Mouse (Mus musculus) left cerebral cortex, adult 2 months (tissue): ENCODE data around the gene Trmt10c. TPM values are rescaled to one million over a fixed set of nuclear protein-coding genes. Genes with fewer than 3 reads are reported as not detected.
A peak's percentile ranks its signal among the peaks of the same experiment; 100 is the strongest.

Source experiments
- DNase-seq, 2 experiments: peaks; one replicate each; pipeline ENCODE4 v3.0.0; 2021 to 2022; ENCODE audit warnings: low spot score in 2 of 2, mixed read lengths in 1 of 2; ENCODE audit errors: extremely low spot score in 1 of 2
- H3K27ac ChIP-seq: fragments of 200-600 bp; 2 replicates; pipeline ENCODE4 v1.8.1; 2022
- H3K4me3 ChIP-seq: fragments of 200-600 bp; 2 replicates; pipeline ENCODE4 v1.8.1; 2022
- CTCF ChIP-seq: fragments of 200-600 bp; IDR thresholded peaks from 2 replicates; pipeline ENCODE4 v1.8.1; 2022; ENCODE audit warnings: antibody characterized with exemption, mild to moderate bottlenecking, moderate library complexity
- intact Hi-C: fragments of 180-260 bp; cut with DNase I; formaldehyde crosslinking; loops from one replicate; pipeline ENCODE4 v1.15.1; 2025
- total RNA-seq, 2 experiments: library from RNA; stranded (reverse); gene quantifications; 2 replicates each; pipeline ENCODE4 v1.2.3; 2021

The Trmt10c gene
- total RNA-seq, 2 experiments from 2014 or later: 9.6 to 10.2 TPM

- no peak for DNase-seq
- no peak overlapping the region for H3K27ac ChIP-seq
- peak overlapping the region; percentile 91 for H3K4me3 ChIP-seq
- TF ChIP-seq CTCF: no peak
- intact Hi-C loops: no loop called here
Observed at GRCm38 (mm10) chr16:56036501-56036900, 1.1 kb downstream of the Trmt10c start.

- H3K4me3 ChIP-seq: no peak overlapping the region
- no peak overlapping the region for H3K27ac ChIP-seq
- TF ChIP-seq CTCF: no peak
- DNase-seq: no peak
- intact Hi-C loops: no loop called here
Observed at GRCm38 (mm10) chr16:56034566-56034965, 3.1 kb downstream of the Trmt10c start.

DNA sequence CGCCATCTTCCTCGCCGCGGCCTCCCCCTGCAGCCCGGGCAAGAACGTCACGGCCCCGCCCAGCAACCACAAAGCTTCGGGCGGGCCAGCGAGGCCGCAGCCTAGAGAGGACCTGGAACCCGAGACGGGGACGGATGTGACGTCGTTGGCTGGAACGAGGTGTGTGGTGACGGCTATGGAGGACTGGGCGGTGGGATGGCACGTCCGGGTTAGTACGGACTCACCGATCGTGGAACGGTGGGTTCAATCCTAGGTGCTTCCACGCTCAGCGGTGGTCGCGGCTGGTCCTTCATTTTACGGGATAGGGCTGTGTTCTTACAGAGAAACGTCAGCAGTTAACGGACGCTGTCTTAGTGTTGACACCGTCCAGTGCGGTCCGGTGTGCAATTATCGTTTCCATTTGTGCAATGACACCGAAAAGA, 7.9 kb downstream of the Trmt10c start, which contains the start of gene Pcnp:
Pcnp (minus strand) TSS at position 79 of the 422 bp plus-strand sequence.
- Histone ChIP-seq H3K27ac (peak within 1 kb of the TSS; percentile 97), H3K4me3 (peak within 1 kb of the TSS; percentile 92)
- intact Hi-C loops: loop anchor here (1.0 to 2.0 kb wide), 3 partner anchors 8 to 55 kb away; partner anchors contain the start of gene Trmt10c
- no peak for TF ChIP-seq CTCF
- DNase-seq: peak; percentile 96 to 98

- intact Hi-C loops: loop anchor here (1.0 kb wide), 2 partner anchors 8 to 55 kb away; partner anchors contain the start of gene Trmt10c
- H3K27ac ChIP-seq: peak overlapping the region; percentile 97
- no peak for TF ChIP-seq CTCF
- peak overlapping the region; percentile 92 for H3K4me3 ChIP-seq
- no peak for DNase-seq
Observed at GRCm38 (mm10) chr16:56028722-56029551, 8.7 kb downstream of the Trmt10c start.

DNA sequence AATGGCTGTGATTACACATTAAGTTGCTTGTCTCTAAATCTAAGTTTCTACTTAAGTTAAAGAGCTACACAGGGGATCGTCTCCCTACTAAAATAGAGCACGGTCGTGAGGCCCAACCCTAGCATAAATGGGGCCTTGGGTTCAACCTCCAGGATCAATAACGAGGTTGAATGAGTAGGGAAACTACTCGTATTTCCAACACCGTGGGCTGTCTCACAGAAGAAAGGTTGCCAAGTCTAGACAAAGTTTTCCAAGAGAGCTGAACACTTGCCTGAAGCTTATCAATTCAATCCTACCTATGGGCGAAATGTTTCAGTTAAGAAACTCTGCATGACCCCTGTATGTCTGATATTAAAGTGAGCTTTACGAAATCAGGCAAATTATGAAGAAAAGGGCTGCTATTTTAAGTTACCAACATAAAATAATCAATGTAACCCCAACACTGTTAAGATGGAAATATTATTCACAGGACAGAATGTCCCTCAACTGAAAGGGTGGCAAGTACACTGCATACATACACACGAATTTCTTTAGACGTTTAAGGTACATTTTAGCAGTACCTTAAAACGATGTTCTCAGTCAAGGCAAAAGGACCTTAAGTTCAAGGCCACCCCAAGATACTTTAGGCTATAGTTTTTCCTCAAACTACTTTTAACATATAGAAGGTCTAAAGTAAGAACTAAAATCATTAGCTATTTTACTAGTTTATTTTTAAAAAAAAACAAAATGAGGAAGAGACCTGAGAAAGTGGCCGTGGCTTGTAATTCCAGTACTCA, 9.6 kb downstream of the Trmt10c start:
- no peak for DNase-seq
- H3K4me3 ChIP-seq: peak overlapping the region; percentile 92
- intact Hi-C loops: no loop called here
- peak overlapping the region; percentile 97; the same call in 1 of the 2 replicates for H3K27ac ChIP-seq
- TF ChIP-seq CTCF: no peak

- intact Hi-C loops: no loop called here
- DNase-seq: no peak
- H3K27ac ChIP-seq: no peak overlapping the region
- TF ChIP-seq CTCF: no peak
- H3K4me3 ChIP-seq: no peak overlapping the region
Observed at GRCm38 (mm10) chr16:56019660-56020059, 18.0 kb downstream of the Trmt10c start.

GRCm38 (mm10) chr16:56014076-56014475, 23.5 kb downstream of the Trmt10c start:
- no peak for TF ChIP-seq CTCF
- intact Hi-C loops: loop anchor here (5.0 kb wide), 1 partner anchor 37 kb away; no protein-coding TSS in a partner anchor
- no peak overlapping the region for H3K4me3 ChIP-seq
- DNase-seq: no peak
- no peak overlapping the region for H3K27ac ChIP-seq

GRCm38 (mm10) chr16:56012789-56013743, 24.6 kb downstream of the Trmt10c start:
- H3K27ac ChIP-seq: no peak overlapping the region
- H3K4me3 ChIP-seq: no peak overlapping the region
- TF ChIP-seq CTCF: peak; percentile 14; the same call in 1 of the 2 replicates
- intact Hi-C loops: loop anchor here (5.0 kb wide), 1 partner anchor 36 kb away; no protein-coding TSS in a partner anchor
- DNase-seq: no peak

DNA sequence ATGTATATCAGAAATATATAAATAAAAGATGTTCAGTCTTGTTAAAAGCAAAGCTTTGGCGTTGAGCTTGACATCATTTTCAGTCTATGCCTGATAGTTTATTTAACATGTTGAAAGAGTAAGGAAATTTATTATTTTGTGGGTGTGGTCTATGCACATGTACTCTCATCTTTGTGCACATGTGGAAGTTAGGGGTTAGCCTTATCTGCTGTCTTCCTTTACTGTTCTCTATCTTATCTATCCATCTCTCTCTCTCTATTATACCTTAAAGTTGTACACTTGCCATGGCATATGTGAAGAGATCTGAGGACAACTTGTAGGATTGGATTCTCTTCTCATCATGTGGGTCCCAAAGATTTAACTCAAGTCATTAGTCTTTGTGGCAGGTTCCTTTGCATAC, 28.8 kb downstream of the Trmt10c start:
- TF ChIP-seq CTCF: no peak
- Histone ChIP-seq H3K27ac (no peak overlapping the region), H3K4me3 (no peak overlapping the region)
- no peak for DNase-seq
- intact Hi-C loops: no loop called here

GRCm38 (mm10) chr16:56006798-56007197, 30.8 kb downstream of the Trmt10c start:
- TF ChIP-seq CTCF: no peak
- DNase-seq: no peak
- peak overlapping the region; percentile 24; the same call in 1 of the 2 replicates for H3K27ac ChIP-seq
- intact Hi-C loops: no loop called here
- H3K4me3 ChIP-seq: no peak overlapping the region

DNA sequence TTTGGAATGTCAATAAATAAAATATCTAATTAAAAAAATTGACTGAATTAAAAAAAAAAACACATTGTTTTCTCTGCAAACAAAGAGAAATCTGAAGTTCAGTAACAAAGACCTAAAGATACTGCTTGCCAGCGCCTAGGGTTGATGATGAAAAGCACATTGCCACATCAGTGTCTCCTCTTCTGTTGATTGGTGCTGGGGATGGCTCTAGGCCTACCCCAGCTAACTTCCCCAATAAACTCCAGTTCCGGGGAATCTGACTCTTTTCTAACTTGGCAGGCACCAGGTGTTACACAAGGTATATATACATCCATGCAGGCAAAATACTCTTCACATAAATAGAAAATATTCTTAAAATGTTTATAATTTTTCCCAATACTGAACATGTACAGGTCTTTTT, 43.4 kb downstream of the Trmt10c start:
- H3K27ac ChIP-seq: no peak overlapping the region
- H3K4me3 ChIP-seq: no peak overlapping the region
- TF ChIP-seq CTCF: no peak
- intact Hi-C loops: no loop called here
- no peak for DNase-seq
